Mouse (Mus musculus) neural tube, embryonic 10.5 days (tissue): ENCODE measurements around the gene Nup37.

Source experiments
- DNase-seq: peaks from one replicate; pipeline ENCODE4 v3.0.0-alpha.2; 2017; ENCODE audit warnings: low spot score; ENCODE audit errors: extremely low spot score

Nup37 gene

DNA sequence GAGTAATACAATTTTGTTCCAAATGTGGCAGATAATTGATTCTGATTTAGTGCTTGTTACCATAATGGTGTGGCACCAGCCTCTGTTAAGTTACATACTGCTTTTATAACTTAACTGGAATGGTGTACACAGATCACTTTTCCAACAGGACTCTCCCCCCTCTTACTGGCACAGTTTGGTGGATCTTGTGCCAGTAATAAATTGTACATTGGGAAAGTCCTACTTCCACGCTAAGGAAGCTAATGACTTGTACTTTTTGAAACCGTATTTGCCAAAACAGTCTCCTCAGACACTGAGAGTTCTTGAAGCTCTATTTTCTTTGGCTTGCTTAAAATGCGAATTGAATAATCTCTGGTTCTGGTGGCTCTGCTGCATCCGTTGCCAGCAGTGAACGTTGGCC, 78.6 kb downstream of the Nup37 start:
- no peak for DNase-seq

DNA sequence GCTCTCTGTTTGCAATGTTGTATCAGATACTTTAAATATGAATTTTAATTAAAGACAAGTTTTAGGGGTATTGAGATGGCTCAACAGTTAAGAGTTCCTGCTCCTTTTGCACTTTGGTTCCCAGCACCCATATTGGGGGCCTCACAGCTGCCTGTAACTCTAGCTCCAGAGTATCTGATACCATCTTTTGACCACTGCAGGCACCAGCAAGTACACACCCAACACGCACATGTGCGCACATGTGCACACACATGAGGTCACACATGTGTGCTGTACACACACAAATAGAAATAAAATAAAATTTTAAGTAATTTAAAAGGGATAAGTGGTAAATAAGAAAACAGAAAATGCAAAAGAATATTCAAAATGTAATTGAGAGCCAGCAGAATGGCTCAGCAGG, 81.2 kb downstream of the Nup37 start:
- DNase-seq = no peak
